Mouse (Mus musculus) naive thymus-derived CD4-positive, alpha-beta T cell, adult 2 months (primary cell): ENCODE results near the gene Gm6121.
"Not testable (repeated sequence)": the region's sequence is repeated elsewhere in the genome, so short reads cannot be mapped to it uniquely, and the experiment has no call there.

Source experiments
- DNase-seq: peaks from one replicate; pipeline ENCODE4 v3.0.0-alpha.2; 2011; ENCODE audit warnings: low read depth

Gm6121 gene

GRCm38 (mm10) chrX:26935597-26935996, at the start of gene Gm6121:
Gene Gm6121 (minus strand): TSS chrX:26935697.
- DNase-seq, result not testable (repeated sequence)
